Mouse (Mus musculus): Measurements from ENCODE around the gene Fermt3.

DNA sequence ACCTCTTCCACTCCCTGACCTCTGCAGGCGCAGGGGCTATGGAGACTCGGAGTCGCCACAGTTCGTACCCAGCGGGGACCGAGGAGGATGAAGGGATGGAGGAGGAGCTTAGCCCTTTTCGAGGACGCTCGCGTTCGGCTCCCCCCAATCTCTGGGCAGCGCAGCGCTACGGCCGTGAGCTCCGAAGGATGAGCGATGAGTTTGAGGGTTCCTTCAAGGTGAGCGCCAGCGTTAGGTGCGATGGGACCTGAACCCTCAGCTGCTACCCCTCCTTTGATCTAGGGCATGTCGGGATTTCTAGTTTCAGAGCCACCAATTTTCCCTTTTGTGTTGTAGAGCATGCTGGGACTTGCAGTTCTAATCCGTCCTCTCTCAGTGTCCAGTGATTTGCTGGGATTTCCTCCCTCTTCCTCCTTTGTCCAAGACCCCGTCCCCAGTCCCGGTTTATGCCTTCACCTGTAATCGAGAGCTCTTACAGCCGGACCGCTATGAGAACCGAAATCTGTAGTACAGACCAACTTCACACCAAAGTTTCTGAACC lies 68.6 kb downstream of the Fermt3 start:
- peak; percentile 67; the same call in 1 of the 2 replicates for TF ChIP-seq POLR2A (IDR thresholded peaks at IDR 0.05; ENCODE audit: borderline replicate concordance, extremely low read depth, insufficient read depth, insufficient read length, poor library complexity, severe bottlenecking)
- no peak for TF ChIP-seq CTCF (IDR thresholded peaks at IDR 0.05; ENCODE audit: borderline replicate concordance, extremely low read depth, insufficient read depth, insufficient read length)
